Mouse (Mus musculus) adrenal gland, adult 8-10 months (tissue): Measurements from ENCODE around the gene Pard3. TPM values are rescaled to one million over a fixed set of nuclear protein-coding genes. Genes with fewer than 3 reads are reported as not detected.

Source experiments
- DNase-seq: peaks from one replicate; pipeline ENCODE4 v3.0.0; 2022
- total RNA-seq, 4 experiments: library from RNA; stranded (reverse); gene quantifications; 2 replicates each; pipeline ENCODE4 v1.2.4; 2022

The Pard3 gene
- total RNA-seq, 4 experiments from 2014 or later = 43.6 to 52.4 (median 45.8) TPM

DNA sequence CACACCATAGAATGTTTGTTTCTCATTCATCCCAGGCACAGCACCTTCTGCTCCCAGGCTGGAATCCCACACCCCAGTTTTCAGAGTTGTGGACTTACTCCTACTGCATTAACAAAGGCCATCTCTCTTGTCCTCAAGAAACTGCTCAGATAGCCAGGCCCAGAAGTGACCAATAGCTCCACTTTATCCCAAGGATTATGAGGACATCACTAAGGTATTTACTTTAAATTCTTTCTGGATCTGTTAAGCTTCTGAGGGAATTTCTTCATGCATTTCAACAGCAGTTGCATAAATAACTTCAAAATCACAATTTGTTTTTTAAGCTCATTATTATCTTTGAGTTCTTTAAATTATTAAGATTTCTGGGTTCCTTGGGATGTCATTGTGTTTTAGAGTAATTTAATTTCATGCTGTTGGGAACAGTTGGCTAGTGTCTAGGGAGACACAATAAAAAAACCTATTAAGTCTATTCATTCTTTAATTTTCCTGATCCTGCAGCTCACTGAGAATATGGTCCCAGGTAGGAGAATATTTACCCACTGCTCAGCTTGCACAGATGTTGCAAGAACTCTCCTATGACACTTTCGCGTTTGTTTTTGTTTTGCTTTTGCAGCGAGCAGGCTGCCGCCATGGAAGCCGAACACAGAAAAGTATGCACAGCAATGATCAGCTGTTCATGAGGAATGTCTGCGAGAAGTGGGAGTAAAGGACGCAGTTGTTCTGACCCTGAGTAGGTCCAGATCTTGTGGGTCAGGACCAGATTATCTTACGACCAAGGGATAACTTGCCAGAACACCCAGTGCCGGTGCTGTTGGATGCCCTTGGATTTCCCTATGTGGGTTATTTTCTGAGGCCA lies 574.8 kb downstream of the Pard3 start:
- DNase-seq = no peak

- no peak for DNase-seq
Measured at GRCm38 (mm10) chr8:127639088-127639453, 575.4 kb downstream of the Pard3 start.

- DNase-seq = no peak
Measured at GRCm38 (mm10) chr8:127655559-127655958, 591.9 kb downstream of the Pard3 start.

Other genes starting within 250 kb of the Pard3 start
- 100 to 1,000 TPM; 133 to 185 (median 152) TPM for gene Tomm20, start 118.0 kb upstream of the Pard3 start, total RNA-seq
- 10 to 100 TPM; 13.0 to 17.9 (median 14.1) TPM for gene Rbm34, start 92.8 kb upstream of the Pard3 start, total RNA-seq